Mouse (Mus musculus) right cerebral cortex, adult 18-20 months (tissue): ENCODE data around the gene Slc24a4.
A peak's percentile ranks its signal among the peaks of the same experiment; 100 is the strongest.

ENCODE experiments used
- DNase-seq: peaks from one replicate; pipeline ENCODE4 v3.0.0; 2022; ENCODE audit warnings: mixed read lengths

Gene Slc24a4

GRCm38 (mm10) chr12:102128081-102128790 is at the start of gene Slc24a4:
Gene Slc24a4 (plus strand): TSS chr12:102128733.
- peak; percentile 56 for DNase-seq

GRCm38 (mm10) chr12:102082648-102083425 is 45.7 kb upstream of the Slc24a4 start:
- no peak for DNase-seq

- no peak for DNase-seq
Measured at GRCm38 (mm10) chr12:102090535-102090934, 38.0 kb upstream of the Slc24a4 start.

GRCm38 (mm10) chr12:102092342-102093094 is 36.0 kb upstream of the Slc24a4 start:
- no peak for DNase-seq

GRCm38 (mm10) chr12:102105990-102106389 is 22.5 kb upstream of the Slc24a4 start:
- DNase-seq, result no peak

GRCm38 (mm10) chr12:102108851-102109250 is 19.7 kb upstream of the Slc24a4 start:
- DNase-seq, result no peak

- DNase-seq, result peak; percentile 35
Measured at GRCm38 (mm10) chr12:102112491-102112890, 16.0 kb upstream of the Slc24a4 start.

- no peak for DNase-seq
Measured at GRCm38 (mm10) chr12:102112901-102113300, 15.6 kb upstream of the Slc24a4 start.

- DNase-seq, result no peak
Measured at GRCm38 (mm10) chr12:102113391-102113790, 15.1 kb upstream of the Slc24a4 start.

- DNase-seq, result no peak
Measured at GRCm38 (mm10) chr12:102116580-102116979, 12.0 kb upstream of the Slc24a4 start.

GRCm38 (mm10) chr12:102118014-102118413 is 10.5 kb upstream of the Slc24a4 start:
- DNase-seq, result no peak

GRCm38 (mm10) chr12:102127601-102128000 is 932 bp upstream of the Slc24a4 start:
- DNase-seq, result no peak

- DNase-seq, result peak; percentile 87
Measured at GRCm38 (mm10) chr12:102128791-102129507, 416 bp downstream of the Slc24a4 start.

- DNase-seq, result peak; percentile 35
Measured at GRCm38 (mm10) chr12:102129508-102130030, 1.0 kb downstream of the Slc24a4 start.

GRCm38 (mm10) chr12:102139710-102140109 is 11.2 kb downstream of the Slc24a4 start:
- peak; percentile 83 for DNase-seq

GRCm38 (mm10) chr12:102141330-102141729 is 12.8 kb downstream of the Slc24a4 start:
- no peak for DNase-seq

GRCm38 (mm10) chr12:102147678-102148077 is 19.1 kb downstream of the Slc24a4 start:
- no peak for DNase-seq

GRCm38 (mm10) chr12:102148746-102149145 is 20.2 kb downstream of the Slc24a4 start:
- DNase-seq, result no peak

GRCm38 (mm10) chr12:102151185-102151584 is 22.7 kb downstream of the Slc24a4 start:
- DNase-seq, result no peak

GRCm38 (mm10) chr12:102153796-102154195 is 25.3 kb downstream of the Slc24a4 start:
- peak; percentile 45 for DNase-seq

GRCm38 (mm10) chr12:102154815-102155214 is 26.3 kb downstream of the Slc24a4 start:
- DNase-seq, result no peak

GRCm38 (mm10) chr12:102164632-102165031 is 36.1 kb downstream of the Slc24a4 start:
- DNase-seq, result peak; percentile 56
